Mouse (Mus musculus): ENCODE results near the gene Abraxas2.

Gene Abraxas2

GRCm38 (mm10) chr7:132853361-132853760 is 5.7 kb upstream of the Abraxas2 start:
- in situ Hi-C loops (cut with MseI, MboI), result no loop called here

DNA sequence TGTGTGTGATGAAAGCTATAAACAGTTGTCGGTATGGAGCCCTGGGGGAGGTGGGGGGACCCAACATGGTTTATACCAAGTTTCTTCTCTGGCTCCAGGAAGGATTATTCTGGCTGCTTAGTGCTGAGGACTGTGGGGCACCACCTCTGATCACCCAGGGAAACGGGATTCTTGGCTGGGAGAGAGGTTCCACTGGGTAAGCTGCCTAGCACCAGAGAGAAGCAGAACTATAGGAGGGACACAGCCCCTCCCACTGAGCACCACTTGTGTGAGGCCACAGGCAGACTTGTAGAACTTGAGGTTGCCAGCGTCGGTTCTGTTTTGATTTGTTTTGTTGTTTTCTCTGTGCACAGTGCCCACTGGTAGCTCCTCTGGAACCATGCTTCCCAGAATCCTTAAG is 5.1 kb upstream of the Abraxas2 start:
- in situ Hi-C loops (cut with MseI, MboI), result no loop called here

DNA sequence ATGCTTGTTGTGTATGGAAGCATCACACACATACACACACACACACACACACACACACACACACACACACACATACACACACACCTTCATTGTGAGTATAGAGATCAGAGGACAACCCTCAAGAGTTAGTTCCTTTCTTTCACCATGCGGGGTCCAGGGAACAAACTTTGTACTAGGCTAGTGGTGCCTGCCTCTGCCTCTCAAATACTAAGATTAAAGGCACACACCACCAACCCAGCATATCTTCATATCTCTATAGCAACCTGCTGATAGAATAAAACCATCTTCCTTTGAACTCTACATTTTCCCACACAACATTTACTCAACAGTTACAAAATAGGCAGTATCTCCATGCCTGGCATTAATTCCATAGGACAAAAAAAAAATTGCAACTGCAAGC is 2.9 kb upstream of the Abraxas2 start:
- in situ Hi-C loops (cut with MseI, MboI), result no loop called here

GRCm38 (mm10) chr7:132858043-132858608 is 899 bp upstream of the Abraxas2 start:
- in situ Hi-C loops (cut with MseI, MboI), result no loop called here

DNA sequence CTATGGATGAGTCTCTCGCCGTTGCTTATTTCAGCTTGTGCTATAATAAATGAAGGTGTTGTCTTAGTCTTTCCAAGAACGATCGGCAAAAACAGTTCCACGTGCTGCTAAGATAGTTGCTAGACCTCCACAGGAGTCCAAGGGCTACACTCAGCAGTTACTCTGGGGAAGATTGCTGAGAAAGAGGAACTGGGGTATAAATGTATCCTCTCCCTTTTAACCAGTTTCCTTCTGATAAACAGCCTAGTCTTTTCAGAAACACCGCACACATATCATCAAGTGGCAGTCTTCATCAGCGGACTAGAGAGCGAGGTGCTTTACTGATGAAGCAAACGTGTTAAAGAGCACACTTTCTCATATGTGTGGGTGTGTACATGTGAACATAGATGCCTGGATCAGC is 7.3 kb downstream of the Abraxas2 start:
- in situ Hi-C loops (cut with MseI, MboI), result no loop called here

DNA sequence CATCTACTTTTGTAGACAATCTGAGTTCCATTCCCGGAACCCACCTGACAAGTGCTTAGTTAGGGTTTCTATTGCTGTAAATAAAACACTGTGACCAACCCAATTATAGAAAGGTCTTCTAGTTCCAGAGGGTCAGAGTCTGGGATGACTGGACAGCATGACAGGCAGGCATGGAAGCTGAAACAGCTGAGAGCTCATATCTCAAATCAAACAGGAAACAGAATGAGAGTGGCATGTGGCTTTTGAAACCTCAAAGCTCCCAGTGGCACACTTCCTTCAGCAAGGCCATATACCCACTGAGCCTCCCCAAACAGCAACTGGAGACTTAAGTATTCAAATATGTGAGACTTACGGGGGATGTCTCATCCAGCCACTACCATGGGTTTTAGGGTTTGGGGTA is 14.0 kb downstream of the Abraxas2 start:
- in situ Hi-C loops (cut with MseI, MboI), result no loop called here

DNA sequence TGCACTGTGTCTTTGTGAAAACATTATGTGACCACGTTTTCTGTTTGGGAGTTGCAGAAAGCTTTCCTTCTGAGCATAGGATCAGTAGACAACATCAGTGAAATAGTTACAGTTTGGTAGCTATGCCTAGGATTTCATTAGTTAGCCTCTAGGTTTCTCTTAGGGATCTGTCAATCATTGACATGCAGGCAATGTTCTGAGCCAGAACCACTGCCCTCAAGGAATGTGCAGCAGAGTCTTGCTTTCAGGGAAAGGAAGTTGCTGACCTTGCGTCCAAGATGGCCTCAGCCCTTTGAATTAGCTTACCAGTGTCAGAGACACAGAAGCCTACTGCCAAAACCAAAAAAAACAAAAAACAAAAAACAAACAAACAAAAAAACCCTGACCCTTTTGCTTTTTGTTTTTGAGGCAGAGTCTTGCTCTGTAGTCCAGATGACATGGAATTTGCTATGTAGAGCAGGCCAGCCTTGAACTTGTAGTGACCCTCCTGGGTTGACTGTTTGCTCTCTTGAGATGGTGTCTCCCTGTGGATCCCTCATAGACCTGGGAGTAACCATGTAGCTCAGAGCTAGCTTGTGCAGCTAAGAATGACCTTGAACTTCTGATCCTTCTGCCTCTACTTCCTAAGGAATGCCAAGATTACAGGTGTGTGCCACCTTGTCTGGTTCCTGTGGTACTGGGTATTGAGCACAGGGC is 16.5 kb downstream of the Abraxas2 start:
- in situ Hi-C loops (cut with MseI, MboI), result no loop called here

- in situ Hi-C loops (cut with MseI, MboI), result no loop called here
Measured at GRCm38 (mm10) chr7:132880276-132880675, 21.3 kb downstream of the Abraxas2 start.

GRCm38 (mm10) chr7:132882343-132882742 is 23.3 kb downstream of the Abraxas2 start:
- in situ Hi-C loops (cut with MseI, MboI), result no loop called here

GRCm38 (mm10) chr7:132884031-132884430 is 25.0 kb downstream of the Abraxas2 start:
- in situ Hi-C loops (cut with MseI, MboI), result no loop called here

DNA sequence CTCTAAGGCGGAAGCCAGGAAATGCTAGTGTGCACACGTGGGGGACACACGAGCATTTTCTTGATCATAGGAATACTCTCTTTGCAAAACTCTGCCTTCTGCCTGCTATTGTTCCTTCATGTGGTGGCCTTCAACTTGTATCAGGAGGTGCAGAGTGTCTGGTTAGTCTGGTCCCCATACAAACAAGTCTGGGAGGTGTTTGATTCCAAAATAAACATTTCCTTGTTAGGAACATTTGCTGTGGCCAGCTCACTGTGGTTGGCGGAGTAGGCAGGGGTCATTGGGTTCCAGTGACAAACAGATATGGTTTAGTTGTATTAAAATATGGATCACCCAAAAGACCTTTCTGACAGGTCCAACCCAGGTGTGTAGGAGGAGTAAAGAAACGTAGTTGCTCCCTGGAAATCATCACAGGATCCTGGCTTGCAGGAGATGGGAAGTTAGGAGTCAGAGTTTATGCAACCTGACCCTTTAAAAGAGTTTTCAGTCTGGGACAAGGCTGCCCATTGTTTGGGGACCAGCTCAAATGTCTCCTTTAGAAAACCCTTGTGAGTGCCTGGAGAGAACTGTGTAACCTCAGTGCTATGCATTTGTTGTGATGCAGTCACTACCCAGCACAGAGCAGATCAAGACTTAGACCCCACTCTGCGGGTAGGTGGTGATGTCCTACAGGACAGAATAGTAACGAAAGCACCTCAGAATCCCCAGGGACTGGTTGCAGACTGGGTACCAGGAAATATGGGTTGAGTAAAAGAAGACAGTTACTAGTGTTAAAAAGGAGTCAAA is 28.2 kb downstream of the Abraxas2 start:
- in situ Hi-C loops (cut with MseI, MboI), result no loop called here

GRCm38 (mm10) chr7:132888052-132888451 is 29.0 kb downstream of the Abraxas2 start:
- in situ Hi-C loops (cut with MseI, MboI), result no loop called here

DNA sequence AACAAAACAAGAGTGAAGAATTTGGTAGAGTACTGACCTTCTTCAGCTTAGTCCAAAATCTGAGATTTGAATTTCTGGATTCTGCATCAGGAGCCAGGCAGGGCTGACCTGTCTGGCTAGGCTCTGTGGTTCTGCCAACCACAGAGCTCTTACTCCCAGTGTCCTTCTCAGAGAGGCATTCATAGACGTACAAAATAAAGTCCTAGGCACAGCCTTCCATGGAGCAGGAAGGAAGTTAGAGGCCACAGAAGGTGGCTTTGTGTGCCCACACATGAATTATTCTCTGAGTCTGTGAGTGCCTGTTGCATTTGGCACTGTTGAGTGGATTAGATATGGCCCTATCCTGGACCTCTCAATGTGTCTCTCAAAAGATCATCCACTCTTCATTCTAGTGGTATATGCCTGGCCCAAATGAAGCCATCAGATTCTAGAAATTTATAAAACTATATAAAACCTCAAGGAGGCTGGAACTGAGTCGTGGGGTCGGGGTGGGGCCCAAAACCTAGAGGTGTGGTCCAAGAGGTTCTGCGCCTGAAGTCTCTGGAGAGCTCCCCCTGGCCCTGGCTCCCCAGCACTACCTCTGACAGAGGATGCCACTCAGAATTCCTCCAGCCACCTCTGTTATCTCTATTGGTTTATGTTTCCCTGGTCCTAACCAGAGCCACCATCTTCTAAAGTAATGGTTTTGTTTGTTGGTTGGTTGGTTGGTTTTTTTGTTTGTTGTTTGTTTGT is 29.7 kb downstream of the Abraxas2 start:
- in situ Hi-C loops (cut with MseI, MboI), result no loop called here

- in situ Hi-C loops (cut with MseI, MboI), result no loop called here
Measured at GRCm38 (mm10) chr7:132889691-132890090, 30.7 kb downstream of the Abraxas2 start.

GRCm38 (mm10) chr7:132890201-132890600 is 31.2 kb downstream of the Abraxas2 start:
- in situ Hi-C loops (cut with MseI, MboI), result no loop called here

- in situ Hi-C loops (cut with MseI, MboI), result no loop called here
Measured at GRCm38 (mm10) chr7:132891561-132892310, 32.7 kb downstream of the Abraxas2 start.

GRCm38 (mm10) chr7:132892311-132892661 is 33.3 kb downstream of the Abraxas2 start:
- in situ Hi-C loops (cut with MseI, MboI), result no loop called here

DNA sequence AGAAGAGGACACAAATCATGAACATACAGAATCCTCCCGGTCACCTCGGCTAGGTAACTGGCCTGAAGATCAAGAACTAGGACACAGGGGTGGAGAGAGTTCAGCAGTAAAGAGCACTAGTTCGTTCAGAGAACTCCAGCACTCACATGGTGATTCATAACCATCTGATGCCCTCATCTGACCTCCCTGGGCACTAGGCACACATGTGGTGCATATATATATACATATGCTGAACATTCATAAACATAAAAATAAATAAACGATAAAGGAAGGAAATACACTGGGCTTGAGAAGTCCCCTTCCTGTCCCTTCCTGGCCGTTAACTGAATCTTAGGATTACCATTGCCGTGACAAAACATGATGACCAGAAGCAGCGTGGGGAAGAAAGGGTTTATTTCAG is 33.8 kb downstream of the Abraxas2 start:
- in situ Hi-C loops (cut with MseI, MboI), result no loop called here

DNA sequence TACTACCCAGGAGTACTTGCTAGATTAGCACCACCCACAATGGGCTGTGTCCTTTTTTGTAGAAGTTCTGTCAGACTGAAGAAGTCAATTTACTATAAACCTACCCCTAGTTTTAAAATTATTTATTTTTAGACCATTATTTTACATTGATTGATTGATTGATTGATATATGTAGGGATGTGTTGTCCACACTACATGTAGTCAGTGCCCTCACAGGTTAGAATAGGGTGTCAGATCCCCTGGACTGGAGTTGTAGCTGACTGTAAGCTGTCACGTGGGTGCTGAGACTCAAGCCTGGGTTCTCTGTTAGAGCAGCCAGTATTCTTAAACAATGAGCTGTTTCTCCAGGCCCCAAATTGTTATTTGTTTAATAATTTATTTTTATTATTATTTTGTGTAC is 34.3 kb downstream of the Abraxas2 start:
- in situ Hi-C loops (cut with MseI, MboI), result no loop called here

GRCm38 (mm10) chr7:132894841-132895555 is 36.0 kb downstream of the Abraxas2 start:
- in situ Hi-C loops (cut with MseI, MboI), result loop anchor here (5.0 kb wide), 1 partner anchor 243 kb away; no protein-coding TSS in a partner anchor
